Mouse (Mus musculus) limb, embryonic 13.5 days (tissue): ENCODE data around the gene Abl2. TPM values are rescaled to one million over a fixed set of nuclear protein-coding genes. Genes with fewer than 3 reads are reported as not detected.

Experiments
- ATAC-seq: fragments of 200-750 bp; cut with Nextera tagmentation; 2 replicates; pipeline ENCODE4 v1.8.0; 2017; ENCODE audit warnings: low read depth, moderate number of reproducible peaks, moderate TSS enrichment; ENCODE audit not compliant: low FRiP score
- H3K27ac ChIP-seq: fragments of 300-500 bp; sonication (generic); 2 replicates; pipeline ENCODE4 v1.5.1; 2015; ENCODE audit warnings: inconsistent platforms, mild to moderate bottlenecking, moderate library complexity
- H3K27me3 ChIP-seq: fragments of 300-500 bp; sonication (generic); 2 replicates; pipeline ENCODE4 v1.6.1; 2015; ENCODE audit warnings: mild to moderate bottlenecking, inconsistent platforms
- H3K36me3 ChIP-seq: fragments of 300-500 bp; sonication (generic); 2 replicates; pipeline ENCODE4 v1.6.1; 2015; ENCODE audit warnings: inconsistent platforms, mild to moderate bottlenecking, moderate library complexity
- H3K4me1 ChIP-seq: fragments of 300-500 bp; sonication (generic); 2 replicates; pipeline ENCODE4 v1.6.1; 2015; ENCODE audit warnings: inconsistent platforms
- H3K4me2 ChIP-seq: fragments of 300-500 bp; sonication (generic); replicated peaks from 2 replicates; pipeline ENCODE4 v1.6.1; 2015; ENCODE audit warnings: inconsistent platforms, mild to moderate bottlenecking, moderate library complexity
- H3K4me3 ChIP-seq: fragments of 300-500 bp; sonication (generic); 2 replicates; pipeline ENCODE4 v1.5.1; 2015; ENCODE audit warnings: moderate library complexity, mild to moderate bottlenecking, inconsistent platforms
- H3K9ac ChIP-seq: fragments of 300-500 bp; sonication (generic); 2 replicates; pipeline ENCODE4 v1.6.1; 2015; ENCODE audit warnings: mild to moderate bottlenecking, inconsistent platforms
- H3K9me3 ChIP-seq: fragments of 300-500 bp; sonication (generic); 2 replicates; pipeline ENCODE4 v1.6.1; 2016; ENCODE audit warnings: inconsistent platforms
- WGBS: fragments of 180-500 bp; shearing (Covaris S2); methylation state at CpG from one replicate; pipeline ENCODE4 v1.1.7; 2015; 5-methylcytosine and 5-hydroxymethylcytosine counted together
- polyA plus RNA-seq: library from polyadenylated mRNA; unstranded; fragments of >200 nt; fragmentation: Nextera tagmentation; extraction: Ambion mirVana; gene quantifications from 2 replicates; pipeline ENCODE4 v1.2.1, GENCODE M21; 2015

Gene Abl2
- polyA plus RNA-seq, 1 experiment from 2014 or later = 5.3 TPM

- no peak overlapping the region for H3K4me3 ChIP-seq
- no peaks in the 10 kb centered on the region for H3K9me3 ChIP-seq
- H3K27ac ChIP-seq = no peak overlapping the region
- no peaks in the 10 kb centered on the region for H3K36me3 ChIP-seq
- no peaks in the 10 kb centered on the region for H3K4me1 ChIP-seq
- peak overlapping the region; percentile 16; the same call in 1 of the 2 replicates for H3K4me2 ChIP-seq
- no peaks in the 10 kb centered on the region for H3K27me3 ChIP-seq
- no peak overlapping the region for H3K9ac ChIP-seq
- 13% methylated on average over 12 of the region's 12 CpGs for WGBS
- ATAC-seq = no peak
These were observed 14.6 kb upstream of the Abl2 start for GRCm38 (mm10) chr1:156543999-156544398.

- Histone ChIP-seq H3K9ac (peak overlapping the region; percentile 98), H3K27ac (peak overlapping the region; percentile 95), H3K4me3 (peak overlapping the region; percentile 98), H3K4me1 (peaks cover 11% of the 10 kb centered on the region), H3K9me3 (no peaks in the 10 kb centered on the region), H3K36me3 (no peaks in the 10 kb centered on the region), H3K27me3 (no peaks in the 10 kb centered on the region), H3K4me2 (peak overlapping the region; percentile 72)
- under 1% methylated on average over 56 of the region's 66 CpGs for WGBS
- ATAC-seq = peak; percentile 61
These were observed 509 bp downstream of the Abl2 start for GRCm38 (mm10) chr1:156558950-156559640.

GRCm38 (mm10) chr1:156559641-156560020 lies 1.0 kb downstream of the Abl2 start:
- Histone ChIP-seq H3K4me1 (peaks cover 11% of the 10 kb centered on the region), H3K9ac (peak overlapping the region; percentile 98), H3K4me3 (peak overlapping the region; percentile 98), H3K27ac (peak overlapping the region; percentile 95; the same call in 1 of the 2 replicates), H3K36me3 (no peaks in the 10 kb centered on the region), H3K27me3 (no peaks in the 10 kb centered on the region), H3K9me3 (no peaks in the 10 kb centered on the region), H3K4me2 (peak overlapping the region; percentile 72)
- 16% methylated on average over 8 of the region's 8 CpGs for WGBS
- ATAC-seq = no peak

- H3K4me3 ChIP-seq = no peak overlapping the region
- peaks cover 11% of the 10 kb centered on the region for H3K4me1 ChIP-seq
- no peaks in the 10 kb centered on the region for H3K27me3 ChIP-seq
- WGBS = 85% methylated on average over 9 of the region's 9 CpGs
- H3K4me2 ChIP-seq = 0 out of 2 replicates have a peak overlapping the region, but pooled peaks have one; percentile 72
- no peaks in the 10 kb centered on the region for H3K36me3 ChIP-seq
- H3K27ac ChIP-seq = no peak overlapping the region
- H3K9ac ChIP-seq = no peak overlapping the region
- ATAC-seq = no peak
- H3K9me3 ChIP-seq = no peaks in the 10 kb centered on the region
These were observed 1.9 kb downstream of the Abl2 start for GRCm38 (mm10) chr1:156560500-156560899.

GRCm38 (mm10) chr1:156565328-156565727 lies 6.7 kb downstream of the Abl2 start:
- Histone ChIP-seq H3K36me3 (no peaks in the 10 kb centered on the region), H3K9me3 (no peaks in the 10 kb centered on the region), H3K27me3 (no peaks in the 10 kb centered on the region), H3K4me3 (no peak overlapping the region), H3K27ac (no peak overlapping the region), H3K4me2 (no peak overlapping the region), H3K9ac (no peak overlapping the region), H3K4me1 (peaks cover 9% of the 10 kb centered on the region)
- no peak for ATAC-seq
- 84% methylated on average over 2 of the region's 2 CpGs for WGBS

- no peaks in the 10 kb centered on the region for H3K36me3 ChIP-seq
- no peak overlapping the region for H3K9ac ChIP-seq
- H3K27me3 ChIP-seq = no peaks in the 10 kb centered on the region
- peaks cover 6% of the 10 kb centered on the region for H3K4me1 ChIP-seq
- no peak overlapping the region for H3K27ac ChIP-seq
- no peak overlapping the region for H3K4me2 ChIP-seq
- WGBS = 96% methylated on average over 3 of the region's 3 CpGs
- no peak for ATAC-seq
- no peak overlapping the region for H3K4me3 ChIP-seq
- no peaks in the 10 kb centered on the region for H3K9me3 ChIP-seq
These were observed 7.5 kb downstream of the Abl2 start for GRCm38 (mm10) chr1:156566132-156566531.

GRCm38 (mm10) chr1:156569615-156570014 lies 11.0 kb downstream of the Abl2 start:
- Histone ChIP-seq H3K27me3 (no peaks in the 10 kb centered on the region), H3K4me3 (no peak overlapping the region), H3K4me1 (peaks cover 6% of the 10 kb centered on the region), H3K36me3 (no peaks in the 10 kb centered on the region), H3K4me2 (no peak overlapping the region), H3K9ac (no peak overlapping the region), H3K27ac (no peak overlapping the region), H3K9me3 (no peaks in the 10 kb centered on the region)
- 88% methylated on average over 4 of the region's 4 CpGs for WGBS
- ATAC-seq = no peak

- WGBS = 84% methylated on average over 4 of the region's 4 CpGs
- Histone ChIP-seq H3K4me3 (no peak overlapping the region), H3K4me1 (no peaks in the 10 kb centered on the region; the same call in 1 of the 2 replicates), H3K4me2 (no peak overlapping the region), H3K27ac (no peak overlapping the region), H3K27me3 (no peaks in the 10 kb centered on the region), H3K9ac (no peak overlapping the region), H3K36me3 (no peaks in the 10 kb centered on the region), H3K9me3 (no peaks in the 10 kb centered on the region)
- ATAC-seq = no peak
These were observed 14.4 kb downstream of the Abl2 start for GRCm38 (mm10) chr1:156572952-156573351.

- H3K4me3 ChIP-seq = no peak overlapping the region
- H3K27me3 ChIP-seq = no peaks in the 10 kb centered on the region
- ATAC-seq = no peak
- 44% methylated on average over 11 of the region's 11 CpGs for WGBS
- no peaks in the 10 kb centered on the region for H3K9me3 ChIP-seq
- 0 out of 2 replicates have a peak overlapping the region, but pooled peaks have one; percentile 8 for H3K9ac ChIP-seq
- H3K4me1 ChIP-seq = peaks cover 29% of the 10 kb centered on the region
- no peaks in the 10 kb centered on the region for H3K36me3 ChIP-seq
- no peak overlapping the region for H3K27ac ChIP-seq
- no peak overlapping the region for H3K4me2 ChIP-seq
These were observed 22.6 kb downstream of the Abl2 start for GRCm38 (mm10) chr1:156581149-156581548.

- no peak overlapping the region for H3K9ac ChIP-seq
- WGBS = 67% methylated on average over 1 of the region's 1 CpGs
- H3K9me3 ChIP-seq = no peaks in the 10 kb centered on the region
These were observed 25.6 kb downstream of the Abl2 start for GRCm38 (mm10) chr1:156584175-156584574.

GRCm38 (mm10) chr1:156585512-156585911 lies 26.9 kb downstream of the Abl2 start:
- Histone ChIP-seq H3K4me2 (no peak overlapping the region), H3K4me3 (no peak overlapping the region), H3K4me1 (peaks cover 26% of the 10 kb centered on the region), H3K9ac (no peak overlapping the region), H3K36me3 (no peaks in the 10 kb centered on the region), H3K27ac (no peak overlapping the region), H3K9me3 (no peaks in the 10 kb centered on the region), H3K27me3 (no peaks in the 10 kb centered on the region)
- WGBS = 42% methylated on average over 3 of the region's 3 CpGs
- ATAC-seq = no peak

More at GRCm38 (mm10) chr1:156584175-156584574, 25.6 kb downstream of the Abl2 start:
- Histone ChIP-seq H3K4me1 (peaks cover 29% of the 10 kb centered on the region), H3K27me3 (no peaks in the 10 kb centered on the region), H3K36me3 (no peaks in the 10 kb centered on the region), H3K27ac (no peak overlapping the region), H3K4me3 (no peak overlapping the region), H3K4me2 (no peak overlapping the region)
- ATAC-seq = no peak

- Histone ChIP-seq H3K9me3 (no peaks in the 10 kb centered on the region), H3K9ac (no peak overlapping the region), H3K27ac (no peak overlapping the region), H3K36me3 (no peaks in the 10 kb centered on the region), H3K4me3 (no peak overlapping the region), H3K4me1 (peaks cover 13% of the 10 kb centered on the region), H3K27me3 (no peaks in the 10 kb centered on the region), H3K4me2 (no peak overlapping the region)
- ATAC-seq = no peak
- WGBS = 92% methylated on average over 3 of the region's 3 CpGs
These were observed 31.3 kb downstream of the Abl2 start for GRCm38 (mm10) chr1:156589811-156590305.
